11 mouse cellular contexts compared by ENCODE assay signal in the genomic region with DNA sequence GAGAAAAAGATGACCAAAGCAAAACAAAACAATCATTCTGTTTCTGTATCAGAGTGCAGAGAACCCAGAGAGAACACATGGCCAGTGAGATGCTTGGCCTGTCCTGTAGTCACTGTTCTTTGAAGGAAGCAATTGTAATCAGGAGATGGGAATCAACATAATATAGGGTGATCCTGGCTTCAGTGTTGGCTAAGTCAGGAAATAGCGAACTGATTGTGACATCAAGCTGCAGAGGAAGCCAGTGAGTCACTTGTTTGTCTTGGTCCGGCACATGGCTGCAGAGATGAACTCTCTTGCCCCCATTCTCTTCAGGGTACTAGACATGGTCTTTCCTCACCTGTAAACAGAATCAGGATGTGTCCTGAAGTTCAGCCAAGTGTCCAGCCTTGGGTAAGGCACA.
DNase-seq lines count a peak whose midpoint lies in the region; ATAC-seq and TF ChIP-seq lines count a peak whose summit lies in the region.
"Had no signal": no experiment of that assay in that cellular context is flagged by ENCODE, and none has a peak within 500 bp of the region (broad histone marks: within the 10 kb centered on the region; RNA-seq: fewer than 3 reads in every experiment).

No protein-coding gene starts in this region.

- H3K27ac ChIP-seq in heart, embryonic 10.5 days = no peak overlapping the region
- H3K27ac ChIP-seq in heart, postnatal 0 days (ENCODE audit: low read depth) = no peak overlapping the region

- peak; percentile 78 for TF ChIP-seq EP300 in heart, postnatal 0 days (IDR thresholded peaks at IDR 0.05; ENCODE audit: low read depth)

- H3K4me3 ChIP-seq in heart, embryonic 10.5 days = no peak overlapping the region
- no peak overlapping the region for H3K4me3 ChIP-seq in heart, postnatal 0 days (ENCODE audit: low read depth, low read length)
- H3K4me3 ChIP-seq: erythroblast, embryonic 14.5 days had no signal

- TF ChIP-seq CTCF in heart, postnatal 0 days (IDR thresholded peaks at IDR 0.05; ENCODE audit: low read depth) = no peak

- H3K9me3 ChIP-seq in heart, embryonic 10.5 days = no peaks in the 10 kb centered on the region
- no peaks in the 10 kb centered on the region for H3K9me3 ChIP-seq in heart, postnatal 0 days (replicated peaks; ENCODE audit: control insufficient read depth, low read length)

- no peaks in the 10 kb centered on the region for H3K36me3 ChIP-seq in heart, embryonic 10.5 days
- no peaks in the 10 kb centered on the region for H3K36me3 ChIP-seq in heart, postnatal 0 days (replicated peaks; ENCODE audit: control insufficient read depth, insufficient read depth, low read length)

- no peaks in the 10 kb centered on the region for H3K27me3 ChIP-seq in heart, embryonic 10.5 days (ENCODE audit: insufficient read depth, poor library complexity, severe bottlenecking)
- H3K27me3 ChIP-seq in heart, postnatal 0 days (ENCODE audit: control insufficient read depth, insufficient read depth, low read length) = no peaks in the 10 kb centered on the region
- H3K27me3 ChIP-seq: CH12.LX had no signal

- DNase-seq in heart, adult 11 months = peak; percentile 97
- no peak for DNase-seq in heart, embryonic 10.5 days (ENCODE audit: low spot score)
- peak; percentile 27 for DNase-seq in adrenal gland, postnatal 10 days
- peak; percentile 56 for DNase-seq in heart, postnatal 0 days (ENCODE audit: low spot score)
- peak; percentile 72 for DNase-seq in lung, postnatal 25 days (ENCODE audit: low spot score)
- no peak for DNase-seq in spleen, adult 12 weeks (ENCODE audit: low spot score)
- DNase-seq in right cerebral cortex, adult 18-20 months = no peak
- DNase-seq: thymus, postnatal 36 days had no signal

- H3K9ac ChIP-seq in heart, postnatal 0 days (replicated peaks; ENCODE audit: low read depth, low read length) = no peak overlapping the region

- WGBS in heart, embryonic 10.5 days = 57% methylated on average over 2 of the region's 2 CpGs
- 44% methylated on average over 2 of the region's 2 CpGs for WGBS in heart, postnatal 0 days

- no peaks in the 10 kb centered on the region for H3K4me1 ChIP-seq in heart, embryonic 10.5 days
- no peaks in the 10 kb centered on the region for H3K4me1 ChIP-seq in heart, postnatal 0 days (ENCODE audit: control insufficient read depth, insufficient read depth)

- no peak overlapping the region for H3K4me2 ChIP-seq in heart, postnatal 0 days (ENCODE audit: low read depth, low read length)

- peak; percentile 57; the same call in 1 of the 2 replicates for ATAC-seq in heart, postnatal 0 days (ENCODE audit: insufficient read depth, low read depth)
- no peak for ATAC-seq in erythroid progenitor cell, adult 5-6 weeks (replicated peaks; ENCODE audit: low FRiP score, poor library complexity, severe bottlenecking)

Comparison
In these comparisons a context has a peak if more than half of its experiments do, and no peak if none do; other contexts are left out.
1. DNase-seq: peak in heart, adult 11 months (single experiment), adrenal gland, postnatal 10 days (single experiment), heart, postnatal 0 days (single experiment) and lung, postnatal 25 days (single experiment); none in heart, embryonic 10.5 days (single experiment), spleen, adult 12 weeks (single experiment) and right cerebral cortex, adult 18-20 months (single experiment).